ENCODE assay signal across 8 mouse cellular contexts in genomic region chr4:142084936-142085563, GRCm38 (mm10). TPM values are rescaled to one million over a fixed set of nuclear protein-coding genes. Genes with fewer than 3 reads are reported as not detected.
DNase-seq lines count a peak whose midpoint lies in the region; ATAC-seq and TF ChIP-seq lines count a peak whose summit lies in the region.

No protein-coding gene starts in this region.

- peak overlapping the region; percentile 81 for H3K27ac ChIP-seq in heart, embryonic 12.5 days (ENCODE audit: poor library complexity, severe bottlenecking)
- H3K27ac ChIP-seq in bone marrow macrophage, adult 2 months (ENCODE audit: insufficient read depth, low read depth, low read length): no peak overlapping the region
- H3K27ac ChIP-seq in intestine, embryonic 15.5 days: peak overlapping the region; percentile 94
- no peak overlapping the region for H3K27ac ChIP-seq in midbrain, embryonic 11.5 days (ENCODE audit: low read depth, low read length)

- peak overlapping the region; percentile 68 for H3K4me3 ChIP-seq in heart, embryonic 12.5 days
- peak overlapping the region; percentile 78 for H3K4me3 ChIP-seq in bone marrow macrophage, adult 2 months (ENCODE audit: insufficient read depth, low read length)
- H3K4me3 ChIP-seq in intestine, embryonic 15.5 days (replicated peaks): peak overlapping the region; percentile 87
- no peak overlapping the region for H3K4me3 ChIP-seq in midbrain, embryonic 11.5 days (ENCODE audit: low read depth, low read length)

- H3K27me3 ChIP-seq in heart, embryonic 12.5 days (replicated peaks): peaks cover 11% of the 10 kb centered on the region
- no peaks in the 10 kb centered on the region for H3K27me3 ChIP-seq in intestine, embryonic 15.5 days (replicated peaks)
- peaks cover 25% of the 10 kb centered on the region for H3K27me3 ChIP-seq in midbrain, embryonic 11.5 days (ENCODE audit: control insufficient read depth, insufficient read depth, low read length)

- 4% methylated on average over 20 of the region's 20 CpGs for WGBS in heart, embryonic 12.5 days
- 9% methylated on average over 20 of the region's 20 CpGs for WGBS in intestine, embryonic 15.5 days
- 5% methylated on average over 20 of the region's 20 CpGs for WGBS in midbrain, embryonic 11.5 days

- no peaks in the 10 kb centered on the region for H3K36me3 ChIP-seq in heart, embryonic 12.5 days
- H3K36me3 ChIP-seq in intestine, embryonic 15.5 days: no peaks in the 10 kb centered on the region
- H3K36me3 ChIP-seq in midbrain, embryonic 11.5 days (ENCODE audit: control insufficient read depth, insufficient read depth, low read length): no peaks in the 10 kb centered on the region

- ATAC-seq in heart, embryonic 12.5 days (ENCODE audit: insufficient number of reproducible peaks, low FRiP score): no peak
- ATAC-seq in intestine, embryonic 15.5 days: peak; percentile 26; the same call in 1 of the 2 replicates
- ATAC-seq in midbrain, embryonic 11.5 days (ENCODE audit: low FRiP score): no peak

- peaks cover 40% of the 10 kb centered on the region for H3K4me1 ChIP-seq in heart, embryonic 12.5 days (replicated peaks)
- H3K4me1 ChIP-seq in bone marrow macrophage, adult 2 months (ENCODE audit: control insufficient read depth, insufficient read depth, low read length): peaks cover 33% of the 10 kb centered on the region
- H3K4me1 ChIP-seq in intestine, embryonic 15.5 days (replicated peaks): peaks cover 30% of the 10 kb centered on the region
- H3K4me1 ChIP-seq in midbrain, embryonic 11.5 days (ENCODE audit: control insufficient read depth, insufficient read depth, low read length): peaks cover 12% of the 10 kb centered on the region

- no peak for TF ChIP-seq CTCF in bone marrow macrophage, adult 2 months (IDR thresholded peaks at IDR 0.05; ENCODE audit: low read depth, low read length)

- no peak for TF ChIP-seq POLR2A in bone marrow macrophage, adult 2 months (IDR thresholded peaks at IDR 0.05; ENCODE audit: borderline replicate concordance, low read depth, low read length)

- no peaks in the 10 kb centered on the region for H3K9me3 ChIP-seq in heart, embryonic 12.5 days (replicated peaks)
- H3K9me3 ChIP-seq in intestine, embryonic 15.5 days: no peaks in the 10 kb centered on the region
- no peaks in the 10 kb centered on the region for H3K9me3 ChIP-seq in midbrain, embryonic 11.5 days (ENCODE audit: control insufficient read depth, low read length)

- peak overlapping the region; percentile 83 for H3K9ac ChIP-seq in heart, embryonic 12.5 days
- peak overlapping the region; percentile 75 for H3K9ac ChIP-seq in intestine, embryonic 15.5 days
- H3K9ac ChIP-seq in midbrain, embryonic 11.5 days (ENCODE audit: low read length): no peak overlapping the region

- no peak for DNase-seq in heart, postnatal 4 days
- DNase-seq in midbrain, embryonic 11.5 days (ENCODE audit: low spot score, missing footprints): no peak
- no peak for DNase-seq in urinary bladder, postnatal 36 days (ENCODE audit: low spot score in 2 of 2)
- no peak for DNase-seq in embryo, embryonic 11 days
- no peak for DNase-seq in cerebellum, postnatal 4 days (ENCODE audit: low spot score in 2 of 2)

- peak overlapping the region; percentile 75 for H3K4me2 ChIP-seq in heart, embryonic 12.5 days
- H3K4me2 ChIP-seq in intestine, embryonic 15.5 days (replicated peaks): peak overlapping the region; percentile 96
- peak overlapping the region; percentile 95 for H3K4me2 ChIP-seq in midbrain, embryonic 11.5 days

RNA-seq across cellular contexts. Expression of gene Tmem51, which starts 0.9 kb away (rescaled TPM):
- 28.3 and 29.6 TPM in 2 replicates for polyA plus RNA-seq in heart, embryonic 12.5 days (2016; fragmentation: Nextera tagmentation; extraction: Ambion mirVana)
- total RNA-seq in heart, postnatal 4 days (2021): 10 to 100 TPM; 34.2 to 40.5 TPM
- 52.4 and 56.6 TPM in 2 replicates for polyA plus RNA-seq in bone marrow macrophage, adult 2 months (2012; ENCODE audit: insufficient read depth, insufficient read length, missing spikeins)
- polyA plus RNA-seq in intestine, embryonic 15.5 days (2015; fragmentation: Nextera tagmentation; extraction: Ambion mirVana): 103 and 109 TPM in 2 replicates
- 11.1 and 12.3 TPM in 2 replicates for polyA plus RNA-seq in midbrain, embryonic 11.5 days (2014; fragmentation: Nextera tagmentation; extraction: Ambion mirVana)

Comparison
In these comparisons a context has a peak if more than half of its experiments do, and no peak if none do; other contexts are left out.
1. H3K27ac ChIP-seq: peak in heart, embryonic 12.5 days (single experiment) and intestine, embryonic 15.5 days (single experiment); none in bone marrow macrophage, adult 2 months (single experiment) and midbrain, embryonic 11.5 days (single experiment).
2. Peak in every context shown above with its lines, with median percentiles within 50 percentile points of each other: H3K4me2 ChIP-seq.